Mouse (Mus musculus) brain, embryonic 18.5 days (tissue): ENCODE data around the gene Scarb1.

ENCODE experiments used
- DNase-seq: peaks from one replicate; pipeline ENCODE4 v3.0.0-alpha.2; 2012; ENCODE audit warnings: low read depth, low spot score

The Scarb1 gene

GRCm38 (mm10) chr5:125364851-125365429 is 24.0 kb upstream of the Scarb1 start:
- no peak for DNase-seq

- DNase-seq: no peak
These were observed 23.0 kb upstream of the Scarb1 start for GRCm38 (mm10) chr5:125363894-125364293.

GRCm38 (mm10) chr5:125360981-125361510 is 20.2 kb upstream of the Scarb1 start:
- no peak for DNase-seq

GRCm38 (mm10) chr5:125360566-125360965 is 19.7 kb upstream of the Scarb1 start:
- DNase-seq: no peak

GRCm38 (mm10) chr5:125358270-125358608 is 17.3 kb upstream of the Scarb1 start:
- no peak for DNase-seq

- DNase-seq: no peak
These were observed 16.8 kb upstream of the Scarb1 start for GRCm38 (mm10) chr5:125357543-125358269.

GRCm38 (mm10) chr5:125355650-125356049 is 14.8 kb upstream of the Scarb1 start:
- DNase-seq: no peak

- DNase-seq: no peak
These were observed 14.1 kb upstream of the Scarb1 start for GRCm38 (mm10) chr5:125354885-125355492.

- no peak for DNase-seq
These were observed 11.9 kb upstream of the Scarb1 start for GRCm38 (mm10) chr5:125352781-125353294.

- DNase-seq: no peak
These were observed 11.0 kb upstream of the Scarb1 start for GRCm38 (mm10) chr5:125351939-125352338.

- no peak for DNase-seq
These were observed 10.2 kb upstream of the Scarb1 start for GRCm38 (mm10) chr5:125351057-125351456.

- DNase-seq: no peak
These were observed 8.5 kb upstream of the Scarb1 start for GRCm38 (mm10) chr5:125349391-125349790.

GRCm38 (mm10) chr5:125348487-125348886 is 7.6 kb upstream of the Scarb1 start:
- no peak for DNase-seq

- DNase-seq: no peak
These were observed 7.2 kb upstream of the Scarb1 start for GRCm38 (mm10) chr5:125348067-125348466.

- DNase-seq: no peak
These were observed 3.4 kb upstream of the Scarb1 start for GRCm38 (mm10) chr5:125344296-125344695.

GRCm38 (mm10) chr5:125341459-125342090 is 681 bp upstream of the Scarb1 start:
- no peak for DNase-seq

- DNase-seq: no peak
These were observed 903 bp downstream of the Scarb1 start for GRCm38 (mm10) chr5:125339851-125340531.

- no peak for DNase-seq
These were observed 1.7 kb downstream of the Scarb1 start for GRCm38 (mm10) chr5:125339108-125339751.

- no peak for DNase-seq
These were observed 3.4 kb downstream of the Scarb1 start for GRCm38 (mm10) chr5:125337526-125337925.

GRCm38 (mm10) chr5:125337012-125337411 is 3.9 kb downstream of the Scarb1 start:
- no peak for DNase-seq

- DNase-seq: no peak
These were observed 7.9 kb downstream of the Scarb1 start for GRCm38 (mm10) chr5:125333009-125333408.
